Mouse (Mus musculus) liver, embryonic 16.5 days (tissue): ENCODE data around the gene Cebpa. TPM values are rescaled to one million over a fixed set of nuclear protein-coding genes. Genes with fewer than 3 reads are reported as not detected.

Source experiments
- ATAC-seq: fragments of 200-750 bp; cut with Nextera tagmentation; 2 replicates; pipeline ENCODE4 v1.8.0; 2017; ENCODE audit warnings: low read depth, mild to moderate bottlenecking, moderate number of reproducible peaks, moderate library complexity
- H3K27ac ChIP-seq: fragments of 300-500 bp; sonication (generic); 2 replicates; pipeline ENCODE4 v1.5.1; 2014; ENCODE audit warnings: mild to moderate bottlenecking, low read length
- H3K27me3 ChIP-seq: fragments of 300-500 bp; sonication (generic); 2 replicates; pipeline ENCODE4 v1.6.1; 2014; ENCODE audit warnings: low read depth, low read length, mixed read lengths; ENCODE audit not compliant: control insufficient read depth, insufficient read depth
- H3K36me3 ChIP-seq: fragments of 300-500 bp; sonication (generic); 2 replicates; pipeline ENCODE4 v1.6.1; 2014; ENCODE audit warnings: mild to moderate bottlenecking; ENCODE audit not compliant: control insufficient read depth, insufficient read depth
- H3K4me1 ChIP-seq: fragments of 300-500 bp; sonication (generic); 2 replicates; pipeline ENCODE4 v1.6.1; 2014; ENCODE audit warnings: low read depth, low read length, mixed read lengths; ENCODE audit not compliant: control insufficient read depth
- H3K4me2 ChIP-seq: fragments of 300-500 bp; sonication (generic); 2 replicates; pipeline ENCODE4 v1.6.1; 2014; ENCODE audit warnings: low read depth, low read length, mixed read lengths
- H3K4me3 ChIP-seq: fragments of 300-500 bp; sonication (generic); 2 replicates; pipeline ENCODE4 v1.5.1; 2014; ENCODE audit warnings: low read depth, mild to moderate bottlenecking, low read length
- H3K9ac ChIP-seq: fragments of 300-500 bp; sonication (generic); 2 replicates; pipeline ENCODE4 v1.6.1; 2014; ENCODE audit warnings: low read depth, low read length
- H3K9me3 ChIP-seq: fragments of 300-500 bp; sonication (generic); replicated peaks from 2 replicates; pipeline ENCODE4 v1.6.1; 2016; ENCODE audit warnings: low read length; ENCODE audit not compliant: control insufficient read depth
- WGBS: fragments of 180-500 bp; shearing (Covaris S2); extraction: QIAGEN DNeasy Blood & Tissue Kit; methylation state at CpG from one replicate; pipeline ENCODE4 v1.1.7; 2014; ENCODE audit not compliant: insufficient replicate concordance; 5-methylcytosine and 5-hydroxymethylcytosine counted together
- polyA plus RNA-seq: library from polyadenylated mRNA; unstranded; fragments of >200 nt; fragmentation: Nextera tagmentation; extraction: Ambion mirVana; gene quantifications from 2 replicates; pipeline ENCODE4 v1.2.1, GENCODE M21; 2015

Cebpa gene
- polyA plus RNA-seq, 1 experiment from 2014 or later = 9.1 TPM

- Histone ChIP-seq H3K27ac (no peak overlapping the region), H3K4me3 (no peak overlapping the region), H3K9me3 (no peaks in the 10 kb centered on the region), H3K9ac (no peak overlapping the region), H3K27me3 (no peaks in the 10 kb centered on the region), H3K36me3 (no peaks in the 10 kb centered on the region), H3K4me1 (no peaks in the 10 kb centered on the region; the same call in 1 of the 2 replicates), H3K4me2 (no peak overlapping the region)
- 40% methylated on average over 5 of the region's 5 CpGs for WGBS
- peak; percentile 70; the same call in 1 of the 2 replicates for ATAC-seq
Measured at GRCm38 (mm10) chr7:35134621-35135020, 15.5 kb downstream of the Cebpa start.

- Histone ChIP-seq H3K27ac (no peak overlapping the region), H3K9me3 (no peaks in the 10 kb centered on the region), H3K4me2 (no peak overlapping the region), H3K4me3 (no peak overlapping the region), H3K9ac (no peak overlapping the region), H3K36me3 (no peaks in the 10 kb centered on the region), H3K27me3 (no peaks in the 10 kb centered on the region), H3K4me1 (peaks cover 5% of the 10 kb centered on the region)
- 55% methylated on average over 1 of the region's 1 CpGs for WGBS
- no peak for ATAC-seq
Measured at GRCm38 (mm10) chr7:35137524-35137923, 18.4 kb downstream of the Cebpa start.

GRCm38 (mm10) chr7:35138481-35138880 lies 19.4 kb downstream of the Cebpa start:
- H3K9ac ChIP-seq = no peak overlapping the region
- 43% methylated on average over 4 of the region's 4 CpGs for WGBS

GRCm38 (mm10) chr7:35139880-35140279 lies 20.8 kb downstream of the Cebpa start:
- H3K9ac ChIP-seq = no peak overlapping the region
- 36% methylated on average over 5 of the region's 5 CpGs for WGBS
- ATAC-seq = no peak
- H3K27ac ChIP-seq = no peak overlapping the region
- no peaks in the 10 kb centered on the region for H3K36me3 ChIP-seq
- H3K9me3 ChIP-seq = no peaks in the 10 kb centered on the region
- H3K4me3 ChIP-seq = no peak overlapping the region
- H3K27me3 ChIP-seq = no peaks in the 10 kb centered on the region
- peaks cover 9% of the 10 kb centered on the region for H3K4me1 ChIP-seq
- no peak overlapping the region for H3K4me2 ChIP-seq

More at GRCm38 (mm10) chr7:35138481-35138880, 19.4 kb downstream of the Cebpa start:
- H3K36me3 ChIP-seq = no peaks in the 10 kb centered on the region
- peaks cover 5% of the 10 kb centered on the region for H3K4me1 ChIP-seq
- H3K4me3 ChIP-seq = no peak overlapping the region
- no peak overlapping the region for H3K4me2 ChIP-seq
- H3K27me3 ChIP-seq = no peaks in the 10 kb centered on the region
- H3K27ac ChIP-seq = no peak overlapping the region
- no peaks in the 10 kb centered on the region for H3K9me3 ChIP-seq
- no peak for ATAC-seq

- Histone ChIP-seq H3K36me3 (no peaks in the 10 kb centered on the region), H3K9me3 (no peaks in the 10 kb centered on the region), H3K4me2 (no peak overlapping the region), H3K9ac (no peak overlapping the region), H3K4me3 (no peak overlapping the region), H3K27me3 (no peaks in the 10 kb centered on the region), H3K27ac (no peak overlapping the region), H3K4me1 (peaks cover 13% of the 10 kb centered on the region)
- no peak for ATAC-seq
- WGBS = 51% methylated on average over 5 of the region's 5 CpGs
Measured at GRCm38 (mm10) chr7:35141519-35141918, 22.4 kb downstream of the Cebpa start.

- no peak for ATAC-seq
- Histone ChIP-seq H3K27ac (no peak overlapping the region), H3K9ac (no peak overlapping the region), H3K4me1 (peaks cover 13% of the 10 kb centered on the region), H3K9me3 (no peaks in the 10 kb centered on the region), H3K4me3 (no peak overlapping the region), H3K4me2 (no peak overlapping the region), H3K36me3 (no peaks in the 10 kb centered on the region), H3K27me3 (no peaks in the 10 kb centered on the region)
- WGBS = 63% methylated on average over 8 of the region's 8 CpGs
Measured at GRCm38 (mm10) chr7:35142522-35142921, 23.4 kb downstream of the Cebpa start.

GRCm38 (mm10) chr7:35143864-35144618 lies 24.9 kb downstream of the Cebpa start:
- no peak overlapping the region for H3K4me2 ChIP-seq
- no peaks in the 10 kb centered on the region for H3K36me3 ChIP-seq
- H3K4me3 ChIP-seq = no peak overlapping the region
- no peaks in the 10 kb centered on the region for H3K9me3 ChIP-seq
- WGBS = 35% methylated on average over 6 of the region's 6 CpGs
- H3K9ac ChIP-seq = no peak overlapping the region
- ATAC-seq = peak; percentile 95
- H3K27ac ChIP-seq = peak overlapping the region; percentile 81
- H3K27me3 ChIP-seq = no peaks in the 10 kb centered on the region
- H3K4me1 ChIP-seq = peaks cover 13% of the 10 kb centered on the region

GRCm38 (mm10) chr7:35145068-35145467 lies 26.0 kb downstream of the Cebpa start:
- Histone ChIP-seq H3K4me2 (no peak overlapping the region), H3K4me3 (no peak overlapping the region), H3K27ac (peak overlapping the region; percentile 81), H3K27me3 (no peaks in the 10 kb centered on the region), H3K36me3 (no peaks in the 10 kb centered on the region), H3K9ac (no peak overlapping the region), H3K4me1 (peaks cover 19% of the 10 kb centered on the region), H3K9me3 (no peaks in the 10 kb centered on the region)
- ATAC-seq = no peak
- 32% methylated on average over 9 of the region's 9 CpGs for WGBS

GRCm38 (mm10) chr7:35146269-35146668 lies 27.2 kb downstream of the Cebpa start:
- H3K4me1 ChIP-seq = peaks cover 18% of the 10 kb centered on the region
- H3K27me3 ChIP-seq = no peaks in the 10 kb centered on the region
- H3K9ac ChIP-seq = no peak overlapping the region
- no peak overlapping the region for H3K4me3 ChIP-seq
- no peaks in the 10 kb centered on the region for H3K9me3 ChIP-seq
- no peak overlapping the region for H3K4me2 ChIP-seq
- H3K36me3 ChIP-seq = no peaks in the 10 kb centered on the region
- ATAC-seq = no peak
- H3K27ac ChIP-seq = peak overlapping the region; percentile 26
- 66% methylated on average over 10 of the region's 10 CpGs for WGBS
